ENCODE assay signal across 9 mouse cellular contexts in the genomic region with DNA sequence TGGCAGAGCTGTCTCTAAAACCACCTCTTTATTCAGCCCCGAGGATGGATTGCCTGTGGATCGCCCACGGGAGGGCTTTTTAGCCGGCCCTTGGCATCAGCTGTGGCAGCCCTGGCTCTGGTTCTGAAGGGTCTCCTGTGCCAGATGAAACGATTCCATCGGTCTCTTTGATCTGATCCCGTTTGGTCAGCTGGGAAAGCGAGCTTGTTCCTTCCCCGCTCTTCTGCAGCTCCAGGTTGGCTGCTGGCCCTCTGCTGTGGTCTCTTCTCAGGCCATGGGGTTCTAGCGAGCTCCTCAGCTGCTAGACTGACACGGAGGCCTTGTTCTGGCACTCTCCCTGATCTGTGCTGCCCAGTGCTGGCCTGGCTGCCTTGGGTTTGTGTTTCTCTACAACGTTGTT.
A peak's percentile ranks its signal among the peaks of the same experiment; 100 is the strongest.
DNase-seq lines count a peak whose midpoint lies in the region; ATAC-seq and TF ChIP-seq lines count a peak whose summit lies in the region.
"Had no signal": no experiment of that assay in that cellular context is flagged by ENCODE, and none has a peak within 500 bp of the region (broad histone marks: within the 10 kb centered on the region; RNA-seq: fewer than 3 reads in every experiment).

No protein-coding gene starts in this region.

- no peak for TF ChIP-seq EP300 in liver, postnatal 0 days (IDR thresholded peaks at IDR 0.05; ENCODE audit: low read depth)

- no peak overlapping the region for H3K4me3 ChIP-seq in limb, embryonic 15.5 days
- no peak overlapping the region for H3K4me3 ChIP-seq in heart, embryonic 11.5 days (ENCODE audit: low read depth, low read length)
- no peak overlapping the region for H3K4me3 ChIP-seq in liver, postnatal 0 days (ENCODE audit: low read depth, low read length)

- intact Hi-C loops in gastrocnemius, postnatal 36 days (cut with DNase I), result no loop called here

- ATAC-seq in limb, embryonic 15.5 days (ENCODE audit: insufficient number of reproducible peaks, low FRiP score, low TSS enrichment, low read depth), result peak; percentile 71; the same call in 1 of the 2 replicates
- no peak for ATAC-seq in heart, embryonic 11.5 days (replicated peaks; ENCODE audit: insufficient number of reproducible peaks, low FRiP score, low TSS enrichment)
- ATAC-seq in liver, postnatal 0 days, result no peak

- WGBS in limb, embryonic 15.5 days, result 33% methylated on average over 12 of the region's 12 CpGs
- 77% methylated on average over 12 of the region's 12 CpGs for WGBS in heart, embryonic 11.5 days (ENCODE audit: insufficient replicate concordance)
- 73% methylated on average over 12 of the region's 12 CpGs for WGBS in liver, postnatal 0 days (ENCODE audit: insufficient replicate concordance)

- H3K27ac ChIP-seq in limb, embryonic 15.5 days, result no peak overlapping the region
- no peak overlapping the region for H3K27ac ChIP-seq in heart, embryonic 11.5 days (ENCODE audit: low read depth, low read length)
- H3K27ac ChIP-seq in liver, postnatal 0 days (ENCODE audit: low read depth), result no peak overlapping the region

- peak overlapping the region; percentile 21 for H3K4me2 ChIP-seq in limb, embryonic 15.5 days
- no peak overlapping the region for H3K4me2 ChIP-seq in heart, embryonic 11.5 days
- H3K4me2 ChIP-seq in liver, postnatal 0 days (ENCODE audit: low read depth, low read length), result no peak overlapping the region

- H3K9ac ChIP-seq in limb, embryonic 15.5 days, result no peak overlapping the region
- H3K9ac ChIP-seq in heart, embryonic 11.5 days (ENCODE audit: low read depth, low read length), result no peak overlapping the region
- no peak overlapping the region for H3K9ac ChIP-seq in liver, postnatal 0 days (replicated peaks)

- no peaks in the 10 kb centered on the region for H3K27me3 ChIP-seq in limb, embryonic 15.5 days
- no peaks in the 10 kb centered on the region for H3K27me3 ChIP-seq in heart, embryonic 11.5 days (ENCODE audit: control insufficient read depth, insufficient read depth, low read length)
- no peaks in the 10 kb centered on the region for H3K27me3 ChIP-seq in liver, postnatal 0 days (ENCODE audit: insufficient read depth, low read length)

- peak; percentile 81 for DNase-seq in heart, adult 11 months
- DNase-seq in heart, adult 18-20 months, result no peak
- peak; percentile 84 to 87 for DNase-seq in cerebellum, postnatal 10 days
- DNase-seq in gastrocnemius, postnatal 36 days, result peak; percentile 47 to 49
- no peak for DNase-seq in spleen, postnatal 14 days (ENCODE audit: low spot score in 2 of 2)
- no peak for DNase-seq in liver, postnatal 0 days
- DNase-seq: kidney, adult 18-20 months had no signal

- H3K36me3 ChIP-seq in limb, embryonic 15.5 days, result no peaks in the 10 kb centered on the region
- H3K36me3 ChIP-seq in heart, embryonic 11.5 days (ENCODE audit: control insufficient read depth, insufficient read depth, low read length), result no peaks in the 10 kb centered on the region
- no peaks in the 10 kb centered on the region for H3K36me3 ChIP-seq in liver, postnatal 0 days (replicated peaks; ENCODE audit: insufficient read depth, low read length)

- H3K9me3 ChIP-seq in limb, embryonic 15.5 days, result no peaks in the 10 kb centered on the region
- no peaks in the 10 kb centered on the region for H3K9me3 ChIP-seq in heart, embryonic 11.5 days (replicated peaks; ENCODE audit: control insufficient read depth, low read length)
- no peaks in the 10 kb centered on the region for H3K9me3 ChIP-seq in liver, postnatal 0 days (ENCODE audit: low read length)

- TF ChIP-seq CTCF in liver, postnatal 0 days (IDR thresholded peaks at IDR 0.05; ENCODE audit: low read depth), result no peak

- peaks cover 7% of the 10 kb centered on the region for H3K4me1 ChIP-seq in limb, embryonic 15.5 days
- no peaks in the 10 kb centered on the region for H3K4me1 ChIP-seq in heart, embryonic 11.5 days (ENCODE audit: control insufficient read depth, insufficient read depth, low read length)
- no peaks in the 10 kb centered on the region for H3K4me1 ChIP-seq in liver, postnatal 0 days (ENCODE audit: insufficient read depth)

Comparison
In these comparisons a context has a peak if more than half of its experiments do, and no peak if none do; other contexts are left out.
1. DNase-seq: peak in heart, adult 11 months (single experiment), cerebellum, postnatal 10 days (2 of 2) and gastrocnemius, postnatal 36 days (2 of 2); none in heart, adult 18-20 months (0 of 2), spleen, postnatal 14 days (0 of 2) and liver, postnatal 0 days (single experiment).